Mouse (Mus musculus): ENCODE measurements around the gene Tmem135.

- TF ChIP-seq CTCF (IDR thresholded peaks at IDR 0.05; ENCODE audit: extremely low read depth, insufficient read length, insufficient replicate concordance, low read depth, low read length), result no peak
- no peak for TF ChIP-seq POLR2A (IDR thresholded peaks at IDR 0.05; ENCODE audit: low read depth, low read length)
Measured at GRCm38 (mm10) chr7:89355519-89356255, 48.3 kb downstream of the Tmem135 start.

Data from small intestine, adult 2 months (tissue).